Mouse (Mus musculus): Measurements from ENCODE around the gene Gm13212. TPM values are rescaled to one million over a fixed set of nuclear protein-coding genes. Genes with fewer than 3 reads are reported as not detected.

Gene Gm13212
- polyA plus RNA-seq, 1 experiment from 2014 or later: 5.2 TPM

Other genes starting within 250 kb of the Gm13212 start
- gene Zfp990, start 74.4 kb upstream of the Gm13212 start, polyA plus RNA-seq (2014; fragmentation: Nextera tagmentation; extraction: Ambion mirVana): 0.16 TPM in 1 of 2 replicates, not detected in the other
- gene Zfp980, start 85.5 kb downstream of the Gm13212 start, polyA plus RNA-seq (2014; fragmentation: Nextera tagmentation; extraction: Ambion mirVana): not detected in 2 replicates

Data from heart, embryonic 11.5 days (tissue).